Mouse (Mus musculus): ENCODE data around the gene Gm17657.

DNA sequence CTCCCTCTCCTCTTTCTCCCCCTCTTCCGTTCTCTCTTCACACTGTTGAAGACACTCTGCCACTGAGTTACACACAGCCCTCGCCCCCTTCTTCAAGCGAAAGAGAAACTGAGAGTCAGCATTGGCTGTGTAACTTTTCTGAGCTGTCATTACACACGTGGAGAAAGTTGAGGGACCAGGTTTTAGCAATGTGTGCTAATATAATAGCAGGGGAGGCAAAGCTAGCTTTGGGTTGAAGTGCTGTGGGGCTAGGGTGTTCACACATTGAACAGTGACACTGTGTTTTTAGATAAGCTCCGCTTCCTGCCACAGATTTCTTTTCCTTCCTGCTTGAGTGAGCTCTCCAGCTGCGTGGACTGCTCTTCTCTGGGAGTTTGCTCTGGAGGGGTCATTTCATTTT is 1.6 kb upstream of the Gm17657 start:
- TF ChIP-seq CTCF (IDR thresholded peaks at IDR 0.05; ENCODE audit: extremely low read depth, insufficient read length, insufficient replicate concordance, low read depth, low read length) = no peak
- no peak for TF ChIP-seq POLR2A (IDR thresholded peaks at IDR 0.05; ENCODE audit: low read depth, low read length)
